Mouse (Mus musculus): ENCODE data around the gene Fbxw8.

DNA sequence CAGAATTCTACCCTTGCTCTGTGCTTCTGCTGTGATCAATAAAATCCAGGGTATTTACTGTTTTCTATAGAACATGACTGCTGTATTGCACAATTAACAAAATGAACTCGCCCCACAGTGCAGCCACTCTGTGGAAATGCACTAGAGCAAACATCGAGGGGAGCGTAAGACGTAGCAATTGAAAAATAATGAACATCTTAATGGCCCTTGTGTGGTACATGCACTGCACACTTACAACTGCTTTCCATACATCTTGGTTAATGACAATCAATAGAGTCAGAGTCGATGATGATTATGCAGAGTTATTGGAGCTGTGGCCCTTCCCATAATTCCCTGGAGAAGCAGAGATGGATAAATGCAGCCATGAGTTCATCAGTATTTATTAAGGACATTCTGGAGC is 36.3 kb downstream of the Fbxw8 start:
- TF ChIP-seq CTCF (conservative IDR thresholded peaks at IDR 0.05; ENCODE audit: low read length) (no peak), POU5F1 (IDR thresholded peaks at IDR 0.05; ENCODE audit: borderline replicate concordance, low read length) (no peak), NANOG (IDR thresholded peaks at IDR 0.05; ENCODE audit: borderline replicate concordance, low read length) (no peak)

Data from E14TG2a.4 (cell line).